Mouse (Mus musculus) intestine, embryonic 16.5 days (tissue): ENCODE data around the gene Syne1. TPM values are rescaled to one million over a fixed set of nuclear protein-coding genes. Genes with fewer than 3 reads are reported as not detected.

Source experiments
- ATAC-seq: fragments of 200-750 bp; cut with Nextera tagmentation; 2 replicates; pipeline ENCODE4 v1.8.0; 2017; ENCODE audit warnings: moderate TSS enrichment, moderate library complexity
- H3K27ac ChIP-seq: fragments of 300-500 bp; sonication (generic); 2 replicates; pipeline ENCODE4 v1.5.1; 2014; ENCODE audit warnings: mild to moderate bottlenecking, low read length
- H3K27me3 ChIP-seq: fragments of 300-500 bp; sonication (generic); replicated peaks from 2 replicates; pipeline ENCODE4 v1.6.1; 2014; ENCODE audit warnings: low read length, control low read depth, mixed read lengths; ENCODE audit not compliant: control insufficient read depth, insufficient read depth
- H3K36me3 ChIP-seq: fragments of 300-500 bp; sonication (generic); 2 replicates; pipeline ENCODE4 v1.6.1; 2014; ENCODE audit warnings: low read length, control low read depth; ENCODE audit not compliant: control insufficient read depth, insufficient read depth
- H3K4me1 ChIP-seq: fragments of 300-500 bp; sonication (generic); 2 replicates; pipeline ENCODE4 v1.6.1; 2014; ENCODE audit warnings: low read length, control low read depth, mixed read lengths; ENCODE audit not compliant: control insufficient read depth, insufficient read depth
- H3K4me2 ChIP-seq: fragments of 300-500 bp; sonication (generic); 2 replicates; pipeline ENCODE4 v1.6.1; 2014; ENCODE audit warnings: low read depth, low read length, control low read depth
- H3K4me3 ChIP-seq: fragments of 300-500 bp; sonication (generic); 2 replicates; pipeline ENCODE4 v1.5.1; 2014; ENCODE audit warnings: mild to moderate bottlenecking, low read length
- H3K9ac ChIP-seq: fragments of 300-500 bp; sonication (generic); 2 replicates; pipeline ENCODE4 v1.6.1; 2014; ENCODE audit warnings: low read depth, low read length
- H3K9me3 ChIP-seq: fragments of 300-500 bp; sonication (generic); 2 replicates; pipeline ENCODE4 v1.6.1; 2016; ENCODE audit warnings: low read length, control low read depth; ENCODE audit not compliant: control insufficient read depth
- WGBS: fragments of 180-500 bp; shearing (Covaris S2); extraction: QIAGEN DNeasy Blood & Tissue Kit; methylation state at CpG from one replicate; pipeline ENCODE4 v1.1.7; 2014; 5-methylcytosine and 5-hydroxymethylcytosine counted together
- polyA plus RNA-seq: library from polyadenylated mRNA; unstranded; fragments of >200 nt; fragmentation: Nextera tagmentation; extraction: Ambion mirVana; gene quantifications from 2 replicates; pipeline ENCODE4 v1.2.1, GENCODE M21; 2015

The Syne1 gene
- polyA plus RNA-seq, 1 experiment from 2014 or later: 4.7 TPM

GRCm38 (mm10) chr10:5017148-5017547 lies 534.1 kb downstream of the Syne1 start:
- no peaks in the 10 kb centered on the region for H3K36me3 ChIP-seq
- H3K9me3 ChIP-seq: no peaks in the 10 kb centered on the region
- H3K4me1 ChIP-seq: no peaks in the 10 kb centered on the region
- H3K4me3 ChIP-seq: no peak overlapping the region
- H3K9ac ChIP-seq: no peak overlapping the region
- no peak for ATAC-seq
- 38% methylated on average over 1 of the region's 1 CpGs for WGBS
- no peak overlapping the region for H3K27ac ChIP-seq
- no peak overlapping the region for H3K4me2 ChIP-seq
- H3K27me3 ChIP-seq: no peaks in the 10 kb centered on the region

- 90% methylated on average over 1 of the region's 1 CpGs for WGBS
Measured at GRCm38 (mm10) chr10:5014976-5015375, 536.3 kb downstream of the Syne1 start.

GRCm38 (mm10) chr10:5012004-5012403 lies 539.3 kb downstream of the Syne1 start:
- Histone ChIP-seq H3K36me3 (no peaks in the 10 kb centered on the region), H3K4me1 (no peaks in the 10 kb centered on the region), H3K27ac (no peak overlapping the region), H3K4me3 (no peak overlapping the region), H3K9me3 (no peaks in the 10 kb centered on the region), H3K27me3 (no peaks in the 10 kb centered on the region), H3K9ac (no peak overlapping the region), H3K4me2 (no peak overlapping the region)
- ATAC-seq: no peak

More at GRCm38 (mm10) chr10:5014976-5015375, 536.3 kb downstream of the Syne1 start:
- Histone ChIP-seq H3K9ac (no peak overlapping the region), H3K36me3 (no peaks in the 10 kb centered on the region), H3K4me1 (no peaks in the 10 kb centered on the region), H3K4me2 (no peak overlapping the region), H3K9me3 (no peaks in the 10 kb centered on the region), H3K27ac (no peak overlapping the region), H3K27me3 (no peaks in the 10 kb centered on the region), H3K4me3 (no peak overlapping the region)
- no peak for ATAC-seq

GRCm38 (mm10) chr10:5008795-5009366 lies 542.4 kb downstream of the Syne1 start:
- no peak overlapping the region for H3K4me2 ChIP-seq
- no peaks in the 10 kb centered on the region for H3K36me3 ChIP-seq
- no peak overlapping the region for H3K27ac ChIP-seq
- no peak overlapping the region for H3K4me3 ChIP-seq
- H3K4me1 ChIP-seq: no peaks in the 10 kb centered on the region
- 80% methylated on average over 8 of the region's 8 CpGs for WGBS
- no peak overlapping the region for H3K9ac ChIP-seq
- no peaks in the 10 kb centered on the region for H3K9me3 ChIP-seq
- no peak for ATAC-seq
- no peaks in the 10 kb centered on the region for H3K27me3 ChIP-seq

- Histone ChIP-seq H3K27me3 (no peaks in the 10 kb centered on the region), H3K36me3 (no peaks in the 10 kb centered on the region), H3K4me1 (0 out of 2 replicates have a peak, but pooled peaks cover 3% of the 10 kb centered on the region), H3K9me3 (no peaks in the 10 kb centered on the region), H3K9ac (no peak overlapping the region), H3K27ac (no peak overlapping the region), H3K4me3 (no peak overlapping the region), H3K4me2 (no peak overlapping the region)
- ATAC-seq: no peak
- WGBS: 86% methylated on average over 3 of the region's 3 CpGs
Measured at GRCm38 (mm10) chr10:4996592-4996991, 554.7 kb downstream of the Syne1 start.

GRCm38 (mm10) chr10:4993802-4994201 lies 557.5 kb downstream of the Syne1 start:
- ATAC-seq: no peak
- WGBS: 47% methylated on average over 3 of the region's 3 CpGs

GRCm38 (mm10) chr10:4983919-4984318 lies 567.4 kb downstream of the Syne1 start:
- no peaks in the 10 kb centered on the region for H3K27me3 ChIP-seq

More at GRCm38 (mm10) chr10:4993802-4994201, 557.5 kb downstream of the Syne1 start:
- no peaks in the 10 kb centered on the region for H3K9me3 ChIP-seq
- H3K4me1 ChIP-seq: 0 out of 2 replicates have a peak, but pooled peaks cover 3% of the 10 kb centered on the region
- H3K4me3 ChIP-seq: no peak overlapping the region
- no peak overlapping the region for H3K4me2 ChIP-seq
- H3K27me3 ChIP-seq: no peaks in the 10 kb centered on the region
- no peak overlapping the region for H3K27ac ChIP-seq
- H3K36me3 ChIP-seq: no peaks in the 10 kb centered on the region
- H3K9ac ChIP-seq: no peak overlapping the region

GRCm38 (mm10) chr10:4977374-4977773 lies 573.9 kb downstream of the Syne1 start:
- no peaks in the 10 kb centered on the region for H3K9me3 ChIP-seq
- no peaks in the 10 kb centered on the region for H3K36me3 ChIP-seq
- no peaks in the 10 kb centered on the region for H3K27me3 ChIP-seq
- no peak overlapping the region for H3K9ac ChIP-seq
- no peak overlapping the region for H3K27ac ChIP-seq
- no peak overlapping the region for H3K4me2 ChIP-seq
- no peak for ATAC-seq
- no peak overlapping the region for H3K4me3 ChIP-seq
- 87% methylated on average over 3 of the region's 3 CpGs for whole genome bisulfite sequencing
- no peaks in the 10 kb centered on the region; the same call in 1 of the 2 replicates for H3K4me1 ChIP-seq

More at GRCm38 (mm10) chr10:4983919-4984318, 567.4 kb downstream of the Syne1 start:
- no peak for ATAC-seq
- no peak overlapping the region for H3K4me2 ChIP-seq
- no peaks in the 10 kb centered on the region for H3K36me3 ChIP-seq
- no peak overlapping the region for H3K4me3 ChIP-seq
- H3K27ac ChIP-seq: no peak overlapping the region
- no peaks in the 10 kb centered on the region for H3K9me3 ChIP-seq
- 62% methylated on average over 2 of the region's 2 CpGs for WGBS
- no peak overlapping the region for H3K9ac ChIP-seq
- no peaks in the 10 kb centered on the region for H3K4me1 ChIP-seq

GRCm38 (mm10) chr10:4976557-4976956 lies 574.7 kb downstream of the Syne1 start:
- Histone ChIP-seq H3K4me2 (no peak overlapping the region), H3K4me1 (no peaks in the 10 kb centered on the region; the same call in 1 of the 2 replicates), H3K9ac (no peak overlapping the region), H3K27ac (no peak overlapping the region), H3K36me3 (no peaks in the 10 kb centered on the region), H3K4me3 (no peak overlapping the region), H3K27me3 (no peaks in the 10 kb centered on the region), H3K9me3 (no peaks in the 10 kb centered on the region)
- ATAC-seq: no peak
- WGBS: 95% methylated on average over 2 of the region's 2 CpGs

- H3K27me3 ChIP-seq: no peaks in the 10 kb centered on the region
- 81% methylated on average over 4 of the region's 4 CpGs for WGBS
- H3K4me1 ChIP-seq: no peaks in the 10 kb centered on the region; the same call in 1 of the 2 replicates
- no peak for ATAC-seq
- H3K4me3 ChIP-seq: no peak overlapping the region
- H3K9me3 ChIP-seq: no peaks in the 10 kb centered on the region
- H3K27ac ChIP-seq: no peak overlapping the region
- H3K4me2 ChIP-seq: no peak overlapping the region
- no peaks in the 10 kb centered on the region for H3K36me3 ChIP-seq
- H3K9ac ChIP-seq: no peak overlapping the region
Measured at GRCm38 (mm10) chr10:4974246-4974645, 577.0 kb downstream of the Syne1 start.
